Mouse (Mus musculus) liver, adult 2 months (tissue): Measurements from ENCODE around the gene Tm7sf2.

Source experiments
- CTCF ChIP-seq: fragments of 200-500 bp; IDR thresholded peaks from 2 replicates; pipeline ENCODE4 v1.5.1; 2011; ENCODE audit warnings: low read depth, low read length, control low read depth
- POLR2A ChIP-seq: fragments of 200-500 bp; IDR thresholded peaks from 2 replicates; pipeline ENCODE4 v1.6.1; 2011; ENCODE audit warnings: low read length, control low read depth; ENCODE audit not compliant: insufficient read depth; ENCODE audit errors: extremely low read depth

DNA sequence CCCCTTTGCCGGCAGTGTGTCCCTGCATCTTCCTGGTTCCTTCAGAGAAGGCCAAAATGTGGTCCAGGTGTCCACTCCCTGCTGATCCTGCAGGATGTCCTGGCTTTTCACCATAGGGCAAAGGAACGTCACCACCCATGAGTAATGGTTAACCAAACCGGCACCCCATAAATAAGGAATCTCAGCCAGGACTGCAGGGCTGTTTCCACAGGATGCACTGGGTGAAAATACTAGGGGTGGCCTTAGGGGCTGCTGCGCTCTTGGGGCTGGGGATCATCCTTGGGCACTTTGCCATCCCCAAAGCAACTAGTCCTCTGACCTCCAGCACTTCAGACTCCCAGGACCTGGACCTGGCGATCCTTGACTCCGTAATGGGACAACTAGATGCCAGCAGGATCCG lies 37.4 kb upstream of the Tm7sf2 start, which contains the start of gene Naaladl1:
- TF ChIP-seq CTCF (no peak), POLR2A (no peak)
